Mouse (Mus musculus) layer of hippocampus, adult 2 months (tissue): ENCODE data around the gene Hoxc5. TPM values are rescaled to one million over a fixed set of nuclear protein-coding genes. Genes with fewer than 3 reads are reported as not detected.

Experiments
- DNase-seq, 2 experiments: peaks; one replicate each; pipeline ENCODE4 v3.0.0; 2022; ENCODE audit warnings: low spot score in 2 of 2
- H3K27ac ChIP-seq: fragments of 200-600 bp; 2 replicates; pipeline ENCODE4 v1.8.1; 2022
- H3K4me3 ChIP-seq: fragments of 200-600 bp; 2 replicates; pipeline ENCODE4 v1.8.1; 2022; ENCODE audit warnings: mild to moderate bottlenecking
- CTCF ChIP-seq: fragments of 200-600 bp; conservative IDR thresholded peaks from 2 replicates; pipeline ENCODE4 v1.8.1; 2022; ENCODE audit warnings: antibody characterized with exemption, mild to moderate bottlenecking, moderate library complexity
- long read RNA-seq, 2 experiments: library from polyadenylated mRNA; stranded (forward); transcript quantifications; one replicate each; pipeline ENCODE4 v2.0.0; 2021; ENCODE audit warnings: borderline mapping rate in 2 of 2
- total RNA-seq, 2 experiments: library from RNA; stranded (reverse); gene quantifications; 2 replicates each; pipeline ENCODE4 v1.2.3; 2021

Hoxc5 gene
- not detected for total RNA-seq
- long read RNA-seq, experiment 1, result 0 reads
- long read RNA-seq, experiment 2, result 0 reads

DNA sequence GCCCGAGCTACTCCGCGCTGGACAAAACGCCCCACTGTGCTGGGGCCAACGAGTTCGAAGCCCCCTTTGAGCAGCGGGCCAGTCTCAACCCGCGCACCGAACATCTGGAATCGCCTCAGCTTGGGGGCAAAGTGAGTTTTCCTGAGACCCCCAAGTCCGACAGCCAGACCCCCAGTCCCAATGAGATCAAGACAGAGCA lies at the start of gene Hoxc5:
Gene Hoxc5 (plus strand): TSS at position 132 of the 199 bp plus-strand sequence.
- DNase-seq, result no peak
- no peak within 1 kb of the TSS for H3K4me3 ChIP-seq
- TF ChIP-seq CTCF, result no peak
- no peak within 1 kb of the TSS for H3K27ac ChIP-seq

DNA sequence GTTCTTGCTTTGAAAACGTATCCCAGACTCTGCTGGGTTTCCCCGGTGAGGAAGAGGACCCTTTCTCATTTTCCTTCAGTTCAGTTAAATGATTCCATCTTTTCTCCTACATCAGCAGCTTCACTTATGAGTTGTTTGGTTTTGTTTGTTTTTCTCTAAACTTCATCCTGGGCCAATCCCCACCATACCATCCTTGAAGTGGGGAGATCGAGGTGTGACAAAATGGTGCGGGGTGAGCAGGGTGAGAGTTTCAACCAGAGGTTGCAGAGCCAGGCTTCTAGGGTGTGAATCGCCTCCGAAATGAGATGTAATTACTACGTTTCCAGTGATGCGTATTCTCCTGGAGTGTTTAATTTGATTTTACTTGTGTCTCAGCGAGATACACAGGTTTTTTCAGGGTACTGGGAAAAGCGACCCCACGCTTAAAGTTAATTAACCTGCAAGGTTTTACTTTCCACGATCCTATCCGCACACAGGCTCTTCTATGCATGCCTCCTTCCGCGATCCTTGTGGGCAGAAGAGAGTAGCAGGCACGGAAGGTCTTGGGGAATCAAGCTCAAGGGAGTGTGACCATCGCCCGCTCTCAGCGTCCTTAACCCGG lies 49.2 kb upstream of the Hoxc5 start:
- Histone ChIP-seq H3K4me3 (no peak overlapping the region), H3K27ac (no peak overlapping the region)
- TF ChIP-seq CTCF, result no peak
- DNase-seq, result no peak

DNA sequence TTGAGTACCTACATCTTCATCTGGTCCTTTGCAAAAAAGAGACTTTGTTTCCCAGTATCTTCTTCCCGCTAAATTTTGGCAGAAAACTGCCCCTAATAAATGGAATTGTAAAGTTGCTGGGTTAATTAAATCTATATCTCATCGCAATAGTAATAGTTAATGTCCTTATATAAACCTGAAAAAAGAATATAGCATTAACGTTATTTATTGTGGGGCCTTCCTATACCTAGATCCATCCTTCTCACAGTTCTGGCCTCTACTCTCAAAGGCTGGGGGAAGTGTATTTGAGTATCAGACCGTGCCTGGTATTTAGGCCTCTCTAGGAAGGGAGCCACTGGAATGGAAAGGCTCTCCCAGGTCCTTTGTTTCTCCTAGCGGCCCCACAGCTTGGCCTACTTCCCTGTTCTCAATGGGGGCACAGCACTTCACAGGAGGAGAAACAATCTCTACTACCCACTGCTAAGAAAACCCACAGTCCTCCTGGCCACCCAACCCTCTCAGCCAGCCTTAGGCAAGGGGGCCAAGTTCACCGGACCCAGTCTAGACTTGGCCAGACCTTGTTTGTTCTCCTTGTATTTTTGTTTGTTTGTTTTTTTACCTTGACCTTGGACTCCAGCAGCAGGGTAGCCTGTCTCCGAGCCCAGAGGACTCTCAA lies 48.5 kb upstream of the Hoxc5 start:
- H3K27ac ChIP-seq, result no peak overlapping the region
- DNase-seq, result no peak
- H3K4me3 ChIP-seq, result no peak overlapping the region
- TF ChIP-seq CTCF, result no peak

DNA sequence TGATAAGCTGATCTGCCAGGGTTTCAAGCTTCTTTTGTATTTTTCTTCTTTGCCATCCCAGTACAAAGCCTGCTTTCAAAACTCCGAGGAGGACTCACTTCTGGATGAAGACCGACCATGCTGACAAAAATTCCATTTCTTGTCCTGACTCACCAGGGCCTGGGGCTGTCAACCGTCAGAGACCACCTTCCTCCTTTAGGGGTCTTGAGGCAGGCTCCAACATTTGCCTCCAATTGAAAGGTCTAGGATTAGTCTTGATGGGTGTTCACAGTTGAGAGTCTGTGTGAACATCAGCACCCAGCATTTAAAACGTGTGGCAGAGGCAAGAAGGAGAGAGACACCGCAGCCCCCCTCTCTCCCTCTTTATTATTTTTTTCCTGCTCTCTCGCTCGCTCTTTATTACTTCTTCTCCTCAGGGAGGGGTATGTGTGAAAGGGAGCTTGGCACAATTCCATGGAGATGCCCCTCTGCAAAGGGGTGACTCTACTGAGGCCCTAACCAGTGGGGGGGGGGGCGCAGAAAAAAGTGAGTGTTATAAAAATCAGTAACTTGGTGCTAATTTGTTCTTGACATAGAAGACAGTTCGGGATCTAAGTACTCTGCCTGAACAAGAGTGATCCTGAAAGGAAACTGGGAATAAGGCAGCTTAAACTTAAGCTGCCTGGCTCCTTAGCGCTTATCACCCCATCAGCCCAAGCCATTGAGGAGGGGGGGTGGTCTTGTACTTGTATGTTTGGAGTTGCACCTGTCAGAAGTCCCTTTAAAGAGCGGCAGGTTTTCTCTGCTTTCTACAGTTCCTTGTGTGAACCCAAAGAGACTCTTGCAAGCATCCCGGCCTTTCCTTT lies 47.7 kb upstream of the Hoxc5 start:
- Histone ChIP-seq H3K4me3 (no peak overlapping the region), H3K27ac (no peak overlapping the region)
- DNase-seq, result no peak
- TF ChIP-seq CTCF, result no peak

DNA sequence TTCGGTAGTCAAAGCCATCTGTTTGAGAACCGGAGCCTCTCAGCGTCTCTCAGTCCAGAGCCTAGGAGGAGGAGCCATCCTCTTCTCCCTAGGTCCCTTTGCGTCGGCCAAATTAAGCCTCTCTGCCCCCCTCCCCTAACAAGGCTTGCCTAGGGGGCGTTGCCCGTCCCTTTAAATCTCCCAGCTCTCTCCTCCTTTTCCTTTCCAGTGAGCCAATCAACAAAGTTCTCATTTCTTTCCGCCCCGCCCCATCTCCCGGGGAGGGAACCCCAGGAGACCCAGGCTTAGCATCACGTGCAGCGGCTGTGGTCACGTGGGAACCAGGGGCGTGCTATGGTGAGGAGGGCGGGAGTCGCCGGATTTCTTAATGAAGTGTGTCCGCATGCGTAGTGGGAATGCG lies 46.6 kb upstream of the Hoxc5 start:
- DNase-seq, result no peak
- TF ChIP-seq CTCF, result no peak
- no peak overlapping the region for H3K27ac ChIP-seq
- no peak overlapping the region for H3K4me3 ChIP-seq

DNA sequence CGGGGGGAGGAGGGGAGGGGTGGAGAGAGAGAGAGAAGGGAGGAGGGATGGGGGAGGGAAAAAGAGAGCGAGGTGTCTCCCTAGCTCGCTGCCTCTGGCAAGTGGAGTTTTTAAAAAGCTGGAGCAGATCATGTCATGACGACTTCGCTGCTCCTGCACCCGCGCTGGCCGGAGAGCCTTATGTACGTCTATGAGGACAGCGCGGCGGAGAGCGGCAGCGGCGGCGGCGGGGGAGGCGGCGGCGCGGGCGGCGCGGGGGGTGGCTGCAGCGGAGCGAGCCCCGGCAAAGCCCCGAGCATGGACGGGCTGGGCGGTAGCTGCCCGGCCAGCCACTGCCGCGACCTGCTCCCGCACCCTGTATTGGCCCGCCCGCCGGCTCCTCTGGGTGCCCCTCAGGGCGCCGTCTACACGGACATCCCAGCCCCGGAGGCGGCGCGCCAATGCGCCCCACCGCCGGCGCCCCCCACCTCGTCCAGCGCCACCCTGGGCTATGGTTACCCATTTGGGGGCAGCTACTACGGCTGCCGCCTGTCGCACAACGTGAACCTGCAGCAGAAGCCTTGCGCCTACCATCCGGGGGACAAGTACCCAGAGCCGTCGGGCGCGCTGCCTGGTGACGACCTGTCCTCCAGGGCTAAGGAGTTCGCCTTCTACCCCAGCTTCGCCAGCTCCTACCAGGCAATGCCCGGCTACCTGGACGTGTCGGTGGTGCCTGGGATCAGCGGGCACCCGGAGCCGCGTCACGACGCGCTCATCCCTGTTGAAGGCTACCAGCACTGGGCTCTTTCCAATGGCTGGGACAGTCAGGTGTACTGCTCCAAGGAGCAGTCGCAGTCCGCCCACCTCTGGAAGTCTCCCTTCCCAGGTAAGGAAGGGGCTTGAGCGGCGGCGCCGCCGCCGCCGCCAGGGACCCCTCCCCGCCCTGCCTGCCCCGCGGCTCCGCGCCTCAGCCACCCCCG lies 45.9 kb upstream of the Hoxc5 start, which contains the start of gene Hoxc13:
Gene Hoxc13 (plus strand): TSS at position 51 of the 959 bp plus-strand sequence.
- DNase-seq, result no peak
- H3K27ac ChIP-seq, result no peak within 1 kb of the TSS
- TF ChIP-seq CTCF, result no peak
- no peak within 1 kb of the TSS for H3K4me3 ChIP-seq

DNA sequence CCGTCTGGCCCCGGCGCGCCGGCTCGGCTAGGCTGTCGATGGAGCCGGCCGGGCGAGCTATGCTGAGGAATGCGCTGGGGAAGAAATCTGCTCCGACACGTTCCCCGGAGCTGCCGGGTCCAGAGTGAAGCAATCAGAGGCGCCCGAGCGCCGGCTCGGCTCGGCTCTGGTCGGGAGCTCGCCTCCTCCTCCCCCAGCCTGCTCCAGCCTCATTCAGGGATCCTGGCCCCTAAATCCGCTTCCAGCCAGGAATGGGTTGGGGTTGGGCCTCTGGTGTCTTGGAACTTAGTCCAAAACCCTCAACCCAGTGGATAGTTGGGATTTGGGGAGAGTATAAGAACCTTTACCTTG lies 45.3 kb upstream of the Hoxc5 start:
- Histone ChIP-seq H3K27ac (no peak overlapping the region), H3K4me3 (no peak overlapping the region)
- TF ChIP-seq CTCF, result no peak
- no peak for DNase-seq

DNA sequence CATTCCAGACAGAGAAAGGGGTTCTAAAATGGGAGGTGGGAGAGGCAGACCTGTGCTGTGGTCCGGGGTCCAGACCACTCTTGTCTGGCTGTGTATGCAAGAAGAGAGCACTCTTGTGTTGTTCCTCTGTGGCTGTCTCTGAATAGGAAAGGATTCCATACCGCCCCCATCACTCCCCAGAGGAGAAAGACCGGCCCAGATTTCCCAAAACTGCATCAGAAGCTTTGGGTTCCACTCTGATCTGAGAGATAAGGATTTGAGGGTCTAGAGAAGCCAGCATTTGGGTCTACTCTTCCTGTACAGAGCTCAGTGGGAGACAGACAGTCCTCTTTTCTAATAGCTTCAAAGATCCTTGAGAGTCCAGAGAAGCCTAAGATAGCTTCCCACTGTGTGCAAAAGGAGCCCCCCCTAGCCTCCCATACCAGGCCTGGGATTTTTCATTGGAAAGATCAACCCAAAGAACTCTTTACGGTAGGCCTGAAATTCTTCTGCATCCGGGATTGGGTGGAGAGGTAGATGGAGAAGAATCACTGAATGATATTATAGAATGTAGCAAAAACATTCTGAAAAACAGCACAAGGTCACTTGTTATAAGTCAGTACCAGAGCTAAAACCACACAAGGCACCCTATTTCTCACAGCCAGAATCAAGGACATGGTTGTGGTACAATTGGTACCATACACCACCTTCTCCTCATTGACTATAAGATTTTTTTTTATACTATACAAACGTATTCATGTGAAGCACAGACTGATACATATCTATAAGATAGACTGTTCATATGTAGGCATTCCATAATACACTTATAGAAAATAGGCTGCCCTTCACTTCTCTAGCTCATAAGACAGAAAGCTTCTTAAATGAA lies 44.4 kb upstream of the Hoxc5 start:
- no peak overlapping the region for H3K4me3 ChIP-seq
- no peak for DNase-seq
- no peak overlapping the region for H3K27ac ChIP-seq
- TF ChIP-seq CTCF, result no peak

DNA sequence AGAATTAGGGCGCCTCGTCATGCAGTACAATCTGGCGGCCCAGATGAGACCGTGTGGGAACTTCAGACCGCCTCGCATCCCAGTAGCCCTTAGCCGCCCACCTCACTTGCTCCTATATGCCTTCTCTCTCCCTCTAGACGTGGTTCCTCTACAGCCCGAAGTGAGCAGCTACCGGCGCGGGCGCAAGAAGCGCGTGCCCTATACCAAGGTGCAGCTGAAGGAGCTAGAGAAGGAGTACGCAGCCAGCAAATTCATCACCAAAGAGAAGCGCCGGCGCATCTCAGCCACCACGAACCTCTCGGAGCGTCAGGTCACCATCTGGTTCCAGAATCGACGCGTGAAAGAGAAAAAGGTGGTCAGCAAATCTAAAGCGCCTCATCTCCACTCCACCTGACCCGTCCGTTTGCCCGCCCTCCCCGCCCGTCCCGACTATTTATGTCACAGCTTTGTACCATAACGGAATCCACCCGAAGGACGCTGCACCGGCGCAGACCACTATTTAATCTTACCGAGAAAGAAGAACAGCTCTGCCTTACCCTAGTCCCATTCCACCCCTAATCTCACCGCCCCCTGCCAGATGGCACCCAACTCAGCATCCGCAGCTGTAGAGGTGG lies 40.1 kb upstream of the Hoxc5 start:
- Histone ChIP-seq H3K27ac (no peak overlapping the region), H3K4me3 (no peak overlapping the region)
- TF ChIP-seq CTCF, result no peak
- no peak for DNase-seq

DNA sequence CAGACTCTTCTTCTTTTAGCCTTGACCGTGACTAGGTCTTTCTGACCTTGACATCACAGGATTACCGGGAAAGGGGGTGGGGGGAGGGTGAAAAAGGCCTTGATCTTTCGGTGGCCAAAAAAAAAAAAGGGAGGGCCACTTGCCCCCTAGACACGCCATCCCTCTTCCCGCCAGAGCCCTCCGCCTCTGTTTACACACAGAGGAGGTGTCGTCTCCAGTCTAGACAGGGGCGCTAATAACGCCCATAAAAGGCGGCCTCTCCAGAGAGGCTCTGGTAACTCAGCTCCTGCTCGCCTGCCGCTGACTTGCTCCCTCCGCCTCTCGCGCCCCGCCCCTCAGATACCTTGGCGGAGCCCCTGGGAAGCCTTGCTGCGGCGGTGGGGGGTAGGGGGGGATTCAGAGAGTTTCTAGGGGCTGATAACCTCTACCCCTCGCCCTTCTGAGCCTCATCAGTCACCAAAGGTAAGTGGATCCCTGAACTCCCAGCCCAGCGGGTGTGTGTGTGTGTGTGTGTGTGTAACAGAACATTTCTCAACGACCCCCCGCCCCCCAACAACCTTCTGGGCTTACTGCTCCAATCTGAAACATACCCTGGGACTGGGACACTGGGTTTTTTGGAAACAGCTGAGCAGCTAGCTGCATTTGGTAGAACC lies 35.4 kb upstream of the Hoxc5 start:
- no peak overlapping the region for H3K27ac ChIP-seq
- DNase-seq, result no peak
- no peak overlapping the region for H3K4me3 ChIP-seq
- no peak for TF ChIP-seq CTCF

DNA sequence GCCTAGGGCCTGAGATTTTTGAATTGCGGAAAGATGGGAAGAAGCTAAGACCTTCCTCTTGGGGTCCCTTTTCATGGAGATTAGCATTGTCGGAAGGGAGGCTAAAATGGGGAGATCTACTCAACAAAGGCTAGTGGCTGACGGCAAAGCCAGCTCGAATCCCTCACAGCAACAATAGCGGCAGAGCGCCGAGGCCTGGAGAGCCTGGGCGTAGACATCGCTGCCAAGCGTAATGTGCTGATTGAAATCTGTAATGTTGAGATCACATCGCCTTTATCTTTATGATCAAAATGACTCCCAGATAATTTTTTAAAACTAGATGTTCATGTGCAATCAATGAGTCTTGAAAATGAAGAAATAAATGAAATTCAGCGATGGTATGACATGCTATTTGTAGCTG lies 32.8 kb upstream of the Hoxc5 start:
- Histone ChIP-seq H3K4me3 (no peak overlapping the region), H3K27ac (no peak overlapping the region)
- TF ChIP-seq CTCF, result no peak
- DNase-seq, result no peak

DNA sequence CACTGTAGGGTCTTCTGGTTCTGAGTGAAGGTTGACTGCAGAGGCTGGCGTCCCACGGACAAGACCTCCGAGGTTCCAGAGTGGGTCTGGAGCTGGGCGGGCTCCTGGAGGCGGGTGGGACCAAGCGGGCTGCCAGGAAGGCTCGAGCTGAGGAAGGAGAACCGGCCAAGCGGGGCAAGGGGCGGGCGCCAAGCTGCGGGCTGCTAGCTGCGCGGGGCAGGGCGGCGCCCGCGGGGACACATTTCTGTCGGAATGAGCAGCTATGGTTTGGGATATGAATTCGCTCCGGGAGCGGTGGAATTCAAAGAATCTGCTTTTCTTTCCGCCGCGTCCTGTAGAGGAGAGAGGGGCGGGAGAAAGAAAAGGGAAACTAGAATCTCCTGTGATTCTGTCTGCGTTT lies 32.3 kb upstream of the Hoxc5 start:
- Histone ChIP-seq H3K27ac (no peak overlapping the region), H3K4me3 (no peak overlapping the region)
- TF ChIP-seq CTCF, result no peak
- no peak for DNase-seq
